Mouse (Mus musculus) ovary, adult 18-20 months (tissue): ENCODE results near the gene Gon4l.
"Not testable (repeated sequence)": the region's sequence is repeated elsewhere in the genome, so short reads cannot be mapped to it uniquely, and the experiment has no call there.

ENCODE experiments used
- DNase-seq: peaks from one replicate; pipeline ENCODE4 v3.0.0; 2022; ENCODE audit warnings: low spot score, mixed read lengths

The Gon4l gene

DNA sequence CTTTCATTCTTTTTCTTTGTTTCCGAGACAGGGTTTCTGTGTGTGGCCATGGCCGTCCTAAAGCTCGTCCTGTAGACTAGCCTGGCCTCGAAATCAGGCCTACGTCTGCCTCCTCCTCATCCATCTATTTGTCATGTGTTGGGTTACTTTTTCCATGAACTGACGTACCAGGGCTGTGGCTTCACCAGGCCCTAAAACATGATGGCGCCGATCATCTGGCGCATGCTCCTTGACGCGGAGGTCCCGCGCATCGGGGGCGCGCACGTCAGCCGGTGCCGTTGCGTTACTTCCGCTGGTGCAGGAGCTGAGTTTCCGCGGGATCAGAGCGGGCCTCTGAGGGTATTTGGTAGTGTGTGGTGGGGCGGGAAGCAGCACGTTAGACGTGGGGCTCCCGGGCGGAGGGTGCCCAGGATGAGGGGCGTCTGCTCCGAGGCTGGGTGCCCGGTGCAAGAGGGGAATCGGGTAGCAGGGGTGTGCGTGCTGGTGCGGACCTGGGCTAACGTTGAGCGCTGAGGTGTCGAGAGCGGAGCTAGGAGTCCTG, at the start of gene Gon4l:
Gon4l (plus strand) TSS at position 281 of the 541 bp plus-strand sequence.
- not testable (repeated sequence) for DNase-seq

DNA sequence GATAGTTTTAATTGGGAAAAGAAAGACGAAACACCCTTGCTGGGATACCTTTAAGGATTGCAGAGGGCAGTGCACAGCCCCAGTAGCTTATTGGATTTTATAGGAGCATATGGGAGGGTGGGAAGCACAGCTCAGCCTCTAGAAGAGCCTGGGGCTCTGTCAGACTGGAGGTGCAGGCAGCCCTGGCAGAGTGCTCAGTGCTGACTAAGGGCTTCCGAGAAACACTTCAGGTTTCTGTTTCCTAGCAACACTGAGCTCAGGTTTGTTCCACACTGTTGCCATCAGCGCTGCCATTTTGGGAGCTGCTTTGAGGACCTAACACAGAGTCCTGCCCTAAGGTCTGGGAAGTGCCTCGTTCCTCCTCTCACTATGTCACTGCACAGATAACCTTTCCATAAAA, 48.7 kb upstream of the Gon4l start:
- not testable (repeated sequence) for DNase-seq

DNA sequence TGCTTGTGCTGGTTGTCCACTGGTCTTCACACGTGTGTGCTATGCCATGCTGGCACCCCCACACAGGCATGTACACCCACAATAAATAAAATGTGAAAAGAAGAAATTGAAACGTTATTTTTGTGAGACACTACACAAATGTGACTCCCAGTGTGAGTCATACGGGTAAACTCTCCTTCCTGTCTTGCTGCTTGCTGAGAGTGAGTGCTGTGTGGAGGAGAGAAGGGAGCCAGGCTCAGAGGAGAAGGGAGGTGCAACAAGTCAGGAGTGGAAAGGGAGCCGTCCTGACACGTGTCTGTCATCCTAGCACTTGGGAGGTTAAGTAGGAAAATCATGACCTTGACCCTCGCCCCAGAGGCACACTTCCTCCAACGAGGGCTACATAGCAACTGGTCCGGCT, 48.2 kb upstream of the Gon4l start:
- DNase-seq = not testable (repeated sequence)

DNA sequence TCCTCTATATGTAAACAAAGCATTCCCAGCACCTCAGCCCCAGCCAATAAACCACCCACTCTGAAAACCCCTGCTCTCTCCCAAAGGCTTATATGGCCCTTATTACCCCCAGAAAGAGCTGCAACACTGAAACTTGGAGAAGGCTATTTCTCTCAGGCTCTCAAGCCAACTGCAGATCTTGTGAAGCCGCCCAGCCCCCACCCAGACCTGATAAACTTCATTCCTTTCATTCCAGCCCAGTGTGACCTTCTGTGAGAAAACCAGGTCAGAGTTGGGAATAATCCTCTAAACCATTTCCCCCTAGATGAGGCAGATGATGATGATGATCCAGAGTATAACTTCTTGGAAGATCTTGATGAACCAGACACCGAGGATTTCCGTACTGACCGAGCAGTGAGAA, 47.0 kb upstream of the Gon4l start:
- not testable (repeated sequence) for DNase-seq

DNA sequence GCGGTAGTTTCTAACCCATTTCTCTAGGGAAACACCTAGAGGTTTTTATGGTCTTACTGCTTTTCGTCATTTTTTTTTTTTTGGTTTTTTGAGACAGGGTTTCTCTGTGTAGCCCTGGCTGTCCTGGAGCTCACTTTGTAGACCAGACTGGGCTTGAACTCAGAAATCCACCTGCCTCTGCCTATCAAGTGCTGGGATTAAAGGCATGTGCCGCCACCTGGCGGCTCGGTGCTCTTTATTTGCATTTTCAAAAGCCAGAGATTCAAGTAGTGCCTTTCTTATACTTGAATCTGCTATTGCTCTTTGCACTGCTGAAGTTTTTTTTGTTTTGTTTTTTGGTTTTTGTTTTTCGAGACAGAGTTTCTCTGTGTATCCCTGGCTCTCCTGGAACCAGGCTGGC, 37.5 kb upstream of the Gon4l start:
- DNase-seq = not testable (repeated sequence)

DNA sequence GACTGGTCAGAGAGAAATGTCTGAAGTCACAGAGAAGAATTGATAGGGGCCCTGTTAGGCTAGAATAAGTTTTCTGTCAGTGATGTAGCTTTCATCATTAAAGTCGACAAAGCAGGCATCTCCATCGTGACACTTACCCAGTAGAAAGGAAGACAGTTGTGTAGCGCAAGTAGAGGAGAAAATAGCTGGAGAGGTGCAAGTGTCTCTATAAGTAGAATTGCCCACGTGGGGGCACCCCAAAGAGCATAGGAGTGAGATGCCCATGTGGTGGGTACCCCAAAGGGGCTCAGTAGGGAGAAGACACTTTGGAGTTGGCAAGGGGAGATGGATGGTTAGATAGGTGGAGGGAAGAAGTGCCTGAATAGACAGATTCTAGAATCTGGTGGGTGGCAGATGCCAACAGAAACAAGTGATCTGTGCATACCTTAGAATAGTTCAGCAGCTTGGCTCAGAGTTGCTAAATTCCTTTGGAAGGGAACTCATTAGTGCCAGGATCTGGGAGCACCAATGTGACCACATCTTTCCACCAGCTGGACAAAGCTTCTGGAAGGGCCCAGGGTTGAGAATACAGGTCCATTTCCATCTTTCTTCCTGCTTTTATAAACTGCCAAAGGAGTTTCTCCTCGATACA, 31.0 kb upstream of the Gon4l start:
- DNase-seq = no peak

DNA sequence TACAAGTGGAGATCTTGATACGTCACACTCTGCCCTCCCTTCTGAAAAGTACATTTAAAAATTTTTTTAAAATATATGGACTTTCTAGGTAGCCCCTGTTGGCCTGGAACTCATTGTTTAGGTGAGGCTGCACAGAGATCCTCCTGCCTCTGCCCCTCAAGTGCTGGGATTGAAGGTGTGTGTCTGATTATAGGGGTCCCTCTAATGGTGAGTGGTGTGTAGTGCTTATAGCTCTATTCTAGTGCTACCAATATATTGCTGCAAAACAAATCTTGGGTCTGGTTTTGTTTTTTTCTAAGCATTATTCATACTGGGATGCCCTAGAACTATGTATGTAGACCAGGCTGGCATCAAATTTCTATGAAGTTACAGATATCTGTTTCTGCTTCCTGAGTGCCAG, 9.3 kb upstream of the Gon4l start:
- no peak for DNase-seq

DNA sequence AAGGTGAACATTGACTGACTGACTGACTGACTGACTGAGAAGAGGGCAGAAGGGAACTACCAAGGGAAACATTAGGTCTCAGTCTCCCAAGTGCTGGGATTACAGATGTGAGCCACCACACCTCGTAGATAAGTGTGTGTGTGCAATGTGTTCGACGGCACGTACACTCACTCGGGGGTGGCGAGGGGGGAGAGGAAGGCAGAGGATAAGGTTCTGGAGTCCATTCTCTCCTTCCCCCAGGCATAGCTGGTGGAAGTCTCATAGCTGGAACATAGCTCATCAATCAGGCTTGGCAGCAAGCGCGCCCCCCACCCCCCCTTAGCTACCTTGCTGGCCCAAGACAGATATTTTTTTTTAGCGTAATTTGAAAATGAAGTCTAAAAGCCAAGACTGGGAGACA, 7.8 kb upstream of the Gon4l start:
- no peak for DNase-seq

DNA sequence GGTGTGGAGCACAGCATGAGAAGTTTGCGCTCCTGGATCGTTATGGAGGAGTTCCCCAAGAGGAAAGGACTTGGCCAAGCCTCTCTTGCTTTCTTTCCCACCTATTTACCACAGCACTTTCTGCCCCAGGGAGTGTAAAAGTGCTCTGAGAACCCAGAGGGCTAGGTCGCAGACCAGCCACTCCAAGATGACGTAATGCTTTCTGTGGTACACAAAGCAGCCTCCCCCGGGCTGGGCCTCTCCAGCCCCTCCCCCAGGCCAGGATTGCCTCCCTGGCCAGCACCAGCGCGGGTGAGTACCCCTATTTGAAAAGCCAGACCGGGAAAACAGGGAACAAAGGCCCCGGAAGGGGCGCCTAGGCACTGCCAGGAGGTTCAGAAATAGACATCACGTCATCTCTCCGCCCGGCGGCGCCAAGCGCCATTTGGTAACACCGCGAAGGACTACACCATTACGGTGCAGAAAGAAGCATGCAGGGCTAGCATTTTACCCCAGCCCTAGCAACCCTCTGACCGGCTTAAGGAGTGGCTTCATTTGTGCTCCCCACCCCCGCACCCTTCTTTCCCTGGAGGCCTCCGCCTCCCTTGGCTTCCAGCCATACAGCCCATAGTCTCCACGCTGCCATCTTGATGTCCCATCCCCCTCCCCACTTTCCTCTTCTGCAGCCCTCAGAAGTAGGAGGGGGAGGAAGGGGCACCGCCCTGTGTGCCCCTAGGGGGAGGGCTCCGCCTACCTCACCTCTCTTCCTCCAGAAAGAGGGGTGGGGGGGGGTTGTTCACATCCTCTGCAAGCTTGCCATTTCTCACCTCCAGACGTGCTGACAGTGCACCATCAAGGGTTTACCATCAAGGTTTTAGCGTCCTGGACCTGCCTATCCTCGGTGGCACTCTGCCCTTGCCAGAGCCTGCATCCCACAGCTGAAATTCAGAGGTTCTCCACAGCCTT, 3.6 kb upstream of the Gon4l start:
- DNase-seq = peak; percentile 34

DNA sequence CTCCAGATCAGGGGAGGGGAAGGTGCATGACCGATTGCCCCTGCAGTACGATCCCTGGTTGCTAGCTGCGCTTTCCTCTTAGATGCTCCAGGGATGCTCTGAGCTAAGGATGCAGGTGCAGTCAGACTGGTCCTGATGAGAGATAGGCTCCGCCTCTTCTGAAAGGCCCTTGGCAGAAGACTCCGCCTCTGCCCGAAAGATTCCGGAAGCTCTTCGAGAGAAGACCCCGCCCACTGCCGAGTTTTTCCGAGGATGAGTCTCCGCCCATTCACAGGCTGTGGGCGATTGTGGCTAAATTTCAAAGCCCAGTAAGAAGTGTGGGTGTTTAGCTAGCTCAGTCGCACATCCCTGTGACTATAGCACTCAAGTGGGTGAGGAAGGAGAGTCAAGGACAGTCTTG, 2.6 kb upstream of the Gon4l start:
- DNase-seq = peak; percentile 28

DNA sequence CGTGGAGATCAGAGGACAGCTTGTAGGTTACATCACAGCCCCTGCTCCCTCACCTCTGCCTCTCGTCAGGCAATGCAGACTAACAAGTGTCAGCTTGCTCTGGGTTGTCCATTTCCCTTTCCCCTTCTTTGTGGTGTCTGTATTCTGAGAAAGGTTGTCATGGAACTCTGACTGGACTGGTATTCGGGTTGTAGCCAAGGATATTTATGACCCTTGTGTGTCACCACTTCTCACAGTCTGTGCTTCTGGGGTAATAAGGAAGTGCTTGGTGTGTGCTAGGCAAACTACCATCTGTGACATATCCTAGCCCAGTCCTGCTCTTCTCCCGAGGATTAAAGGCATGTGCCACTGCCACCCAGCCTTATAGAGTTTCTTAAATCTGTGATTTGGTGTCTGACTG, 14.1 kb downstream of the Gon4l start:
- no peak for DNase-seq

DNA sequence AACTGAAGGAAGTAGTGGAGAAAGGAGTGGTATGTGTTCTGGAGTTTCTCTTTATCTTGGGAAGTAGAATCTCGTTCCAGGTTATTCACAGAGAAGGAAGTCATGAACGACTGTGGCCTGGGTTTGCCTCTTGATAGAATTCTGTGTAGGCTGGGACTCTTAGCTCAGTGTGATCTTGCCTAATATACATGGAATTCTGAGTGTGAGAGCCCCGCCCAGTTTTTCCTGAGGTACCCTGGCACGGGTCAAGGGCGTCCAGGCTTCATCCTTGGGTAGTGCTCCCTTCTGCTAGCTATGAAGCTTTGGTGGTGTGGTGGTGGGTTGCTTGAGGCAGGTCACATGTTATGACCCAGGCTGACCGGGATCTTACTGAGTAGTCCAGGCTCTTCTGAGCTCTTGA, 20.8 kb downstream of the Gon4l start:
- DNase-seq = no peak

DNA sequence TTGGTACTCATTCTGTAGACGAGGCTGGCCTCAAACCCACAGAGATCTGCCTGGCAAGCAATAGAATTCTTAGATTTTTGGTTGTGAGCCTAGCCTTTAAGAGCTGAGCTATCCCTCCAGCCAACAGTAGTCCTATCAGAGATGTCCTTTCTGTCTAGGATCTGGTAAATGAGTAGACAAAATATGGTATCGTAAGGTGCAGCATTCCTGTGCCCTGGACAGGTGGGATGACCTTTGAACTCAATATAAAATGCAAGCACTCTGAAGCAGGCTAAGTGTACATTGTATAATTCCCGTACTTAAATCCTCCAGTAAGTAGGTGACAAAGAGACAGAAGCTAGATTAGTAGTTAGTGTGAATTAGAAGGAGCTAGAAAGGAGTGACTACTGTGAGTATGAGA, 27.1 kb downstream of the Gon4l start:
- no peak for DNase-seq

DNA sequence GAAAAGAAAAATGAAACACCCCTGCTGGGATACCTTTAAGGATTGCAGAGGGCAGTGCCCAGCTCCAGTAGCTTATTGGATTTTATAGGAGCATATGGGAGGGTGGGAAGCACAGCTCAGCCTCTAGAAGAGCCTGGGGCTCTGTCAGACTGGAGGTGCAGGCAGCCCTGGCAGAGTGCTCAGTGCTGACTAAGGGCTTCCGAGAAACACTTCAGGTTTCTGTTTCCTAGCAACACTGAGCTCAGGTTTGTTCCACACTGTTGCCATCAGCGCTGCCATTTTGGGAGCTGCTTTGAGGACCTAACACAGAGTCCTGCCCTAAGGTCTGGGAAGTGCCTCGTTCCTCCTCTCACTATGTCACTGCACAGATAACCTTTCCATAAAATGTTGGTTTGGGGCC, 31.7 kb downstream of the Gon4l start:
- not testable (repeated sequence) for DNase-seq

DNA sequence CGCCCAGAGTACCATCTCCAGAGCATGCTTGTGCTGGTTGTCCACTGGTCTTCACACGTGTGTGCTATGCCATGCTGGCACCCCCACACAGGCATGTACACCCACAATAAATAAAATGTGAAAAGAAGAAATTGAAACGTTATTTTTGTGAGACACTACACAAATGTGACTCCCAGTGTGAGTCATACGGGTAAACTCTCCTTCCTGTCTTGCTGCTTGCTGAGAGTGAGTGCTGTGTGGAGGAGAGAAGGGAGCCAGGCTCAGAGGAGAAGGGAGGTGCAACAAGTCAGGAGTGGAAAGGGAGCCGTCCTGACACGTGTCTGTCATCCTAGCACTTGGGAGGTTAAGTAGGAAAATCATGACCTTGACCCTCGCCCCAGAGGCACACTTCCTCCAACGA, 32.1 kb downstream of the Gon4l start:
- DNase-seq = not testable (repeated sequence)

DNA sequence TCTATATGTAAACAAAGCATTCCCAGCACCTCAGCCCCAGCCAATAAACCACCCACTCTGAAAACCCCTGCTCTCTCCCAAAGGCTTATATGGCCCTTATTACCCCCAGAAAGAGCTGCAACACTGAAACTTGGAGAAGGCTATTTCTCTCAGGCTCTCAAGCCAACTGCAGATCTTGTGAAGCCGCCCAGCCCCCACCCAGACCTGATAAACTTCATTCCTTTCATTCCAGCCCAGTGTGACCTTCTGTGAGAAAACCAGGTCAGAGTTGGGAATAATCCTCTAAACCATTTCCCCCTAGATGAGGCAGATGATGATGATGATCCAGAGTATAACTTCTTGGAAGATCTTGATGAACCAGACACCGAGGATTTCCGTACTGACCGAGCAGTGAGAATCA, 33.4 kb downstream of the Gon4l start:
- not testable (repeated sequence) for DNase-seq

DNA sequence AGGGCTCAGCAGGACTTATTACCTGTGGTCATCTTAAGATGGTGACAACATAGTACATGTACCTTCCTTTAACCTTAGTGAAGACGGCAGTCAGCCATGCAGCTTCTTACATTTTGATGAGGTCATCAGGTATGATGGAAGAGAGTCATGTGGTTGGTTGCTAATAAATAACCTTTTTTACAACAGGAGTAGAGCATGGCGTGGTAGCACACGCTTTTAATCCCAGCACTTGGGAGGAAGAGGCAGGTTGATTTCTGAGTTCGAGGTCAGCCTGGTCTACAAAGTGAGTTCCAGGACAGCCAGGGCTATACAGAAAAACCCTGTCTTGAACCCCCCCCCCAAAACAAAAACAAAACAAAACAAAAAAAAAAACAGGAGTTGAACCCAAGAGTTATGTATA, 47.5 kb downstream of the Gon4l start:
- not testable (repeated sequence) for DNase-seq

DNA sequence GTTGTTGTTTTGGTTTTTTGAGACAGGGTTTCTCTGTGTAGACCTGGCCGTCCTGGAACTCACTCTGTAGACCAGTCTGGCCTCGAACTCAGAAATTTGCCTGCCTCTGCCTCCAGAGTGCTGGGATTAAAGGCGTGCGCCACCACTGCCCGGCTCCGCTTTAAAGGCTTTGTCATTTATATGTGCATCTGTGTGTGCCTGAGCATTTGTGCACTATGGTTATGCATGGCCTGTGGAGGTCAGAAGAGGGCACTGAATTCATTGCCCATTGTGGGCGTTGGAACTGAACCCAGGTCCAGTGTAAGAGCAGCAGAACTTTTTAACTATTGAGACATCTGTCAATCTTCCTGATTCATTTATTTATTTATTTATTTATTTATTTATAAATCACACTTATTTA, 58.0 kb downstream of the Gon4l start:
- DNase-seq = not testable (repeated sequence)

DNA sequence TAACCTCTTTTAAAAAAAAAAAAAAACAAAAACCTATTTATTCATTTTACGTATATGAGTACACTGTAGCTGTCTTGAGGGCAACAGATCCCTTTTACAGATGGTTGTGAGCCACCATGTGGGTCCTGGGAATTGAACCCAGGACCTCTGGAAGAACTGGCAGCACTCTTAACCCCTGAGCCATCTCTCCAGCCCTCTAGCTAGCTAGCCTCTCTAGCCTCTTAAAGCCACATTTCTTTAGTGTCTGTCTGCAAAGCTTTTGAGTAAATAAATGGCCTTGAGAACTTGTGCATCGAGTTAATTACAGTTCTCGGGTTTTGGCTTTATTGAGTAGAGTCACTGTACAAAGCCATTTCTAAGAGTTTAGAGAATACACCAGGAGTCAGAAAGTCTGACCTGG, 69.8 kb downstream of the Gon4l start:
- no peak for DNase-seq

DNA sequence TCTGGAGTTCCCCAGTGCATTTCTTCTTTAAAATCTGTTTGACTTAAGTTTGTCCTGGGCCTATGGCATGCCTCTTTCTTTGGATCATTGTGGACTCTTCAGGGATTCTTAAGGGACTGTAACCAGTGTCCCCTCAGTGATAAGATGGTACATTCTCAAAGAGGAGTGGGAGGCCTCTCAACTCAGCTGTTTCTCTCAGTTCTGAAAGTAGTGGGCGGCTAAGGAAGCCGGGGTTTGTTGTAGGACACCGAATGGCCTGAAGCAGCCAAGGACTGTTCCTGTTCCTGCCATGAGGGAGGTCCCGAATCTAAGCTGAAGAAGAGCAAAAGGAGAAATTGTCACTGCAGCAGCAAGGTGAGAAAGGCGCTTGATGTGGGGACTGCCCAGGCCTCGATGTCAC, 70.2 kb downstream of the Gon4l start:
- no peak for DNase-seq

DNA sequence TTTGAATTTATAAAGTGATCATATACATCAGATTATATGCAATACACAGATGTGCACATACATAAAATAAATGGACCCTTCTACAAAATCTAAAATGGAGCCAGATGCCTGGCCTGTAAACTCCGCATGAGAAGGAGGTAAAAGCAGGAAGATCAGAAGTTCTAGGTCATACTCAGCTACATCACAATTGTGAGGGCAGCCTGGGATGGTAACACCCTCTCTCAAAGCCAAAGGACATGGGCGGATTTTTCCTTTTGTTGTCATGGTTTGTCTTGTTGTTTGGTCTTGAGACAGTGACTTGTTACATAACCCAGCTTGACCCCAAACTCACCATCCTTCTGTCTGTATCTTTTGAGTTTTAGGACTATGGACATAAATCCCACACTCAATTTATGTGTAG, 70.7 kb downstream of the Gon4l start:
- DNase-seq = no peak

DNA sequence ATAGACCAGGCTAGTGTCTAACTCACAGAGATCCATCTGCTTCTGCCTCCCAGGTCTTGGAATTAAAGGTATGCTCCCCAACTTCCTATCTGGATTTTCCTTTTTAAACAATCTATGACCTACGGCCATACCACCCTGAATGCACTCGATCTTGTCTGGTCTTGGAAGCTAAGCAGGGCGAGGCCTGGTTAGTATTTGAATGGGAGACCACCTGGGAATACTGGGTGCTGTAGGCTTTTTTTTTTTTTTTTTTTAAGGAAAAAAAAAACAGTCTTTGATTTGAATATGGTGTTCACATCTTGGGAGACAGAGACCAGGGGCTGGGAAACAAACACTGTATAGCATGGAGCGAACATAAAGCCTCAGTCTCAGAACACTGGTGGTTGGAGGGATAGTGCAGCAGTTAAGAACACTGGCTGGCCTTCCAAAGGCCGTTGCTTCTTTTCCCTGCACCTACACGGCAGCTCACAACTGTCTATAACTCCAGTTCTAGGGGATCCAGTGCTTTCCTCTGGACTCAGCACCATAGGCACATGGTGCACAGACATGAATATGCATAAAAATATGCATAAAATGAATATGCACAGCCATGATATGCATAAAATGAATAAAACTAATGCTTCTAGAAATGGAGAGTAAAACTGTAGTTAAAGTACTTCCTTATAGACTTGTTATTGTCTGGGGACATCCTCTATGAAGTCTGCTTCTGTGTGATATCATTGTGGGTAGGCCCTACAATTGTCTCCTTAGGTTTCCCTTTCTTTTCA, 71.5 kb downstream of the Gon4l start:
- no peak for DNase-seq
